Mouse (Mus musculus): ENCODE measurements at regions not wholly inside any gene's neighbourhood (a gene's known extent, or its start where the extent isn't known, plus 50 kb on each side); places are given as distances from the start of the nearest gene placed in this dataset.
"Not testable (repeated sequence)": the region's sequence is repeated elsewhere in the genome, so short reads cannot be mapped to it uniquely, and the experiment has no call there.

- Histone ChIP-seq H3K27me3 (ENCODE audit: control insufficient read depth, insufficient read depth, insufficient read length) (no peaks in the 10 kb centered on the region), H3K36me3 (ENCODE audit: control insufficient read depth, insufficient read depth) (no peaks in the 10 kb centered on the region), H3K4me2 (ENCODE audit: low read depth) (no peak overlapping the region), H3K79me2 (ENCODE audit: control insufficient read depth, insufficient read depth) (no peaks in the 10 kb centered on the region), H3K4me3 (no peak overlapping the region), H3ac (ENCODE audit: control insufficient read depth, insufficient read length) (no peak overlapping the region)
- TF ChIP-seq POLR2A (IDR thresholded peaks at IDR 0.05; ENCODE audit: insufficient read length, low read depth) = no peak
- no peak for TF ChIP-seq TCF3 (IDR thresholded peaks at IDR 0.05; ENCODE audit: insufficient read length, low read depth)
- no peak for TF ChIP-seq CEBPB (IDR thresholded peaks at IDR 0.05; ENCODE audit: insufficient read depth, poor library complexity, severe bottlenecking)
- TF ChIP-seq TCF12 (IDR thresholded peaks at IDR 0.05; ENCODE audit: insufficient read depth, poor library complexity, severe bottlenecking) = no peak
- TF ChIP-seq E2F4 (IDR thresholded peaks at IDR 0.05; ENCODE audit: insufficient read depth) = no peak
- no peak for TF ChIP-seq SRF (IDR thresholded peaks at IDR 0.05; ENCODE audit: control insufficient read depth, insufficient read length, low read depth)
- no peak for TF ChIP-seq MYOG (IDR thresholded peaks at IDR 0.05; ENCODE audit: control insufficient read depth in 1 of 3, insufficient read depth in 1 of 3, insufficient read length in 2 of 3, low read depth in 2 of 3)
- TF ChIP-seq POLR2AphosphoS2 (IDR thresholded peaks at IDR 0.05; ENCODE audit: insufficient read length, low read depth) = no peak
- TF ChIP-seq MYOD1 (IDR thresholded peaks at IDR 0.05; ENCODE audit: control insufficient read depth in 1 of 3, insufficient read length in 2 of 3, low read depth in 2 of 3) = no peak
- TF ChIP-seq USF1 (IDR thresholded peaks at IDR 0.05; ENCODE audit: low read depth) = no peak
- TF ChIP-seq MAX (IDR thresholded peaks at IDR 0.05; ENCODE audit: low read depth) = no peak
- no peak for TF ChIP-seq REST (IDR thresholded peaks at IDR 0.05; ENCODE audit: insufficient read depth, insufficient read length)
Measured at GRCm38 (mm10) chr2:171935646-171936325, 107.5 kb downstream of the Cbln4 start.

- Histone ChIP-seq H3K79me2 (ENCODE audit: control insufficient read depth, insufficient read depth) (no peaks in the 10 kb centered on the region), H3ac (ENCODE audit: control insufficient read depth, insufficient read length) (no peak overlapping the region), H3K4me3 (no peak overlapping the region), H3K36me3 (ENCODE audit: control insufficient read depth, insufficient read depth) (no peaks in the 10 kb centered on the region), H3K4me2 (ENCODE audit: low read depth) (no peak overlapping the region), H3K27me3 (ENCODE audit: control insufficient read depth, insufficient read depth, insufficient read length) (no peaks in the 10 kb centered on the region)
- TF ChIP-seq CEBPB (IDR thresholded peaks at IDR 0.05; ENCODE audit: insufficient read depth, poor library complexity, severe bottlenecking) = no peak
- TF ChIP-seq POLR2A (IDR thresholded peaks at IDR 0.05; ENCODE audit: insufficient read length, low read depth) = no peak
- no peak for TF ChIP-seq SRF (IDR thresholded peaks at IDR 0.05; ENCODE audit: control insufficient read depth, insufficient read length, low read depth)
- no peak for TF ChIP-seq MAX (IDR thresholded peaks at IDR 0.05; ENCODE audit: low read depth)
- TF ChIP-seq TCF12 (IDR thresholded peaks at IDR 0.05; ENCODE audit: insufficient read depth, poor library complexity, severe bottlenecking) = no peak
- no peak for TF ChIP-seq TCF3 (IDR thresholded peaks at IDR 0.05; ENCODE audit: insufficient read length, low read depth)
- TF ChIP-seq MYOG (IDR thresholded peaks at IDR 0.05; ENCODE audit: control insufficient read depth in 1 of 3, insufficient read depth in 1 of 3, insufficient read length in 2 of 3, low read depth in 2 of 3) = no peak
- no peak for TF ChIP-seq REST (IDR thresholded peaks at IDR 0.05; ENCODE audit: insufficient read depth, insufficient read length)
- TF ChIP-seq USF1 (IDR thresholded peaks at IDR 0.05; ENCODE audit: low read depth) = no peak
- no peak for TF ChIP-seq POLR2AphosphoS2 (IDR thresholded peaks at IDR 0.05; ENCODE audit: insufficient read length, low read depth)
- TF ChIP-seq MYOD1 (IDR thresholded peaks at IDR 0.05; ENCODE audit: control insufficient read depth in 1 of 3, insufficient read length in 2 of 3, low read depth in 2 of 3) = no peak
- no peak for TF ChIP-seq E2F4 (IDR thresholded peaks at IDR 0.05; ENCODE audit: insufficient read depth)
Measured at GRCm38 (mm10) chr2:171920960-171921359, 122.3 kb downstream of the Cbln4 start.

DNA sequence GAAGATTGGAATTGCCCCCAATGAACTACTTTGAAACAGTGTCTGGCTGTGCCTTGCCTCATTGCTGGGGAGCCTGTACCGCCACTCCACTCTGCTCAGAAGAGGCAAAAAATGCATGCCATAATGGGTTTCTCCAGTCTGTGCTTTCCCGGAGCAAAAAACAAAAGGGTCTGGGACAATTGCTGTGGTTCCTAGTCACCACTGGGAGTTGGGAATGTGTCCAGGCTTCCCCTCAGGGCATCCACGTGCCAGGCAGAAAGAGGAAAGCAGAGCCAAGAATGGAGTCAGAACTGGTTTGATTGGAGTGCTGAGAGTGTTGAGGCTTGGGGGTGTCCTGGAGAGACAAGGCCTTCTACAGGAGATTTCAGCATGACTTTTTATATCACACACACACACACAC is 156.0 kb downstream of the Cbln4 start:
- no peak for TF ChIP-seq MAX (IDR thresholded peaks at IDR 0.05; ENCODE audit: low read depth)
- TF ChIP-seq TCF3 (IDR thresholded peaks at IDR 0.05; ENCODE audit: insufficient read length, low read depth) = no peak
- TF ChIP-seq E2F4 (IDR thresholded peaks at IDR 0.05; ENCODE audit: insufficient read depth) = no peak
- no peak for TF ChIP-seq REST (IDR thresholded peaks at IDR 0.05; ENCODE audit: insufficient read depth, insufficient read length)
- no peak for TF ChIP-seq MYOG (IDR thresholded peaks at IDR 0.05; ENCODE audit: control insufficient read depth in 1 of 3, insufficient read depth in 1 of 3, insufficient read length in 2 of 3, low read depth in 2 of 3)
- TF ChIP-seq SRF (IDR thresholded peaks at IDR 0.05; ENCODE audit: control insufficient read depth, insufficient read length, low read depth) = no peak
- no peak for TF ChIP-seq MYOD1 (IDR thresholded peaks at IDR 0.05; ENCODE audit: control insufficient read depth in 1 of 3, insufficient read length in 2 of 3, low read depth in 2 of 3)
- TF ChIP-seq CEBPB (IDR thresholded peaks at IDR 0.05; ENCODE audit: insufficient read depth, poor library complexity, severe bottlenecking) = no peak
- Histone ChIP-seq H3ac (ENCODE audit: control insufficient read depth, insufficient read length) (no peak overlapping the region), H3K27me3 (ENCODE audit: control insufficient read depth, insufficient read depth, insufficient read length) (no peaks in the 10 kb centered on the region), H3K79me2 (ENCODE audit: control insufficient read depth, insufficient read depth) (no peaks in the 10 kb centered on the region), H3K4me3 (no peak overlapping the region), H3K36me3 (ENCODE audit: control insufficient read depth, insufficient read depth) (no peaks in the 10 kb centered on the region), H3K4me2 (ENCODE audit: low read depth) (no peak overlapping the region)

GRCm38 (mm10) chr2:171879238-171879960 is 163.9 kb downstream of the Cbln4 start:
- not testable (repeated sequence) for H3K4me3 ChIP-seq; H3K27me3 ChIP-seq (ENCODE audit: control insufficient read depth, insufficient read depth, insufficient read length); H3K36me3 ChIP-seq (ENCODE audit: control insufficient read depth, insufficient read depth); H3K79me2 ChIP-seq (ENCODE audit: control insufficient read depth, insufficient read depth); H3K4me2 ChIP-seq (ENCODE audit: low read depth); H3ac ChIP-seq (ENCODE audit: control insufficient read depth, insufficient read length)

DNA sequence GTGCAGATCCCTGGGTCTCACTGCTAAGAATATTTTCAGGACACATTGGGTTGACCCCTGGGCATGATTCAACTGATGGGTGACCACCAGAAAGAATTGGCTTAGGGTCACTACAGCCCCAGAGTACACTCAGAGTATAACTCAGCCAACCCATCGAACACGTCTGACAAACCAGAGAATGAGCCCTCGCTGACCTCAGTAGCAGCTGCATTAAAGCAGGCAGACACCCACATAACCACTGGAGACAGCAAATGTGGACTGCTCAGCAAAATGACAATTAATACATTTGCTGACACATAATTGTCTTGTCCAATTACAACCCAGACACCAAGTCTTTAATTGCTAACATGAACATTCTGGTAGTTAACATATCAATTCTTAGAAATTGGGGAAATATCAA is 175.7 kb downstream of the Cbln4 start:
- H3K79me2 ChIP-seq (ENCODE audit: control insufficient read depth, insufficient read depth) = no peaks in the 10 kb centered on the region
- H3K36me3 ChIP-seq (ENCODE audit: control insufficient read depth, insufficient read depth) = no peaks in the 10 kb centered on the region
- no peak overlapping the region for H3ac ChIP-seq (ENCODE audit: control insufficient read depth, insufficient read length)
- no peak for TF ChIP-seq E2F4 (IDR thresholded peaks at IDR 0.05; ENCODE audit: insufficient read depth)
- no peak for TF ChIP-seq MAX (IDR thresholded peaks at IDR 0.05; ENCODE audit: low read depth)
- peak in 1 of 3 experiments; percentile 72 for TF ChIP-seq MYOG (IDR thresholded peaks at IDR 0.05; ENCODE audit: control insufficient read depth in 1 of 3, insufficient read depth in 1 of 3, insufficient read length in 2 of 3, low read depth in 2 of 3)
- TF ChIP-seq USF1 (IDR thresholded peaks at IDR 0.05; ENCODE audit: low read depth) = no peak
- TF ChIP-seq SRF (IDR thresholded peaks at IDR 0.05; ENCODE audit: control insufficient read depth, insufficient read length, low read depth) = no peak
- no peak for TF ChIP-seq REST (IDR thresholded peaks at IDR 0.05; ENCODE audit: insufficient read depth, insufficient read length)
- TF ChIP-seq MYOD1 (IDR thresholded peaks at IDR 0.05; ENCODE audit: control insufficient read depth in 1 of 3, insufficient read length in 2 of 3, low read depth in 2 of 3) = peak in 2 of 3 experiments; percentile 42 to 43
- no peak for TF ChIP-seq POLR2AphosphoS2 (IDR thresholded peaks at IDR 0.05; ENCODE audit: insufficient read length, low read depth)
- TF ChIP-seq TCF12 (IDR thresholded peaks at IDR 0.05; ENCODE audit: insufficient read depth, poor library complexity, severe bottlenecking) = no peak
- TF ChIP-seq TCF3 (IDR thresholded peaks at IDR 0.05; ENCODE audit: insufficient read length, low read depth) = peak; percentile 25
- TF ChIP-seq POLR2A (IDR thresholded peaks at IDR 0.05; ENCODE audit: insufficient read length, low read depth) = no peak
- H3K4me3 ChIP-seq = no peak overlapping the region
- H3K27me3 ChIP-seq (ENCODE audit: control insufficient read depth, insufficient read depth, insufficient read length) = no peaks in the 10 kb centered on the region
- no peak overlapping the region for H3K4me2 ChIP-seq (ENCODE audit: low read depth)

Measured in myocyte (in vitro differentiated cells).